In genomic region chr2:14494132-14494531, GRCm38 (mm10) we compare ENCODE assay signal across 27 mouse cellular contexts.
A peak's percentile ranks its signal among the peaks of the same experiment; 100 is the strongest.
DNase-seq lines count a peak whose midpoint lies in the region; ATAC-seq and TF ChIP-seq lines count a peak whose summit lies in the region.
"Had no signal": no experiment of that assay in that cellular context is flagged by ENCODE, and none has a peak within 500 bp of the region (broad histone marks: within the 10 kb centered on the region; RNA-seq: fewer than 3 reads in every experiment).

No protein-coding gene starts in this region.

- H3K4me1 ChIP-seq in heart, postnatal 0 days (ENCODE audit: control insufficient read depth, insufficient read depth), result peaks cover 19% of the 10 kb centered on the region; the same call in 1 of the 2 replicates
- H3K4me1 ChIP-seq in heart, embryonic 10.5 days, result peaks cover 13% of the 10 kb centered on the region
- H3K4me1 ChIP-seq in intestine, postnatal 0 days (replicated peaks; ENCODE audit: control insufficient read depth, insufficient read depth, low read length), result no peaks in the 10 kb centered on the region
- H3K4me1 ChIP-seq: forebrain, embryonic 10.5 days; hindbrain, embryonic 15.5 days; kidney, embryonic 15.5 days; limb, embryonic 12.5 days; liver, embryonic 13.5 days; neural tube, embryonic 12.5 days had no signal

- TF ChIP-seq CTCF in heart, postnatal 0 days (IDR thresholded peaks at IDR 0.05; ENCODE audit: low read depth), result no peak
- TF ChIP-seq CTCF in intestine, postnatal 0 days (IDR thresholded peaks at IDR 0.05; ENCODE audit: low read depth), result no peak

- peak overlapping the region; percentile 56 for H3K27ac ChIP-seq in heart, postnatal 0 days (ENCODE audit: low read depth)
- H3K27ac ChIP-seq in heart, embryonic 10.5 days, result no peak overlapping the region
- H3K27ac ChIP-seq in intestine, postnatal 0 days (ENCODE audit: low read depth, low read length), result no peak overlapping the region
- H3K27ac ChIP-seq: forebrain, embryonic 10.5 days; hindbrain, embryonic 15.5 days; kidney, embryonic 15.5 days; limb, embryonic 12.5 days; liver, embryonic 13.5 days; macrophage; neural tube, embryonic 12.5 days had no signal

- WGBS in heart, postnatal 0 days, result 15% methylated on average over 5 of the region's 5 CpGs
- WGBS in heart, embryonic 10.5 days, result 49% methylated on average over 5 of the region's 5 CpGs
- WGBS in intestine, postnatal 0 days, result 65% methylated on average over 5 of the region's 5 CpGs

- no peak for TF ChIP-seq EP300 in heart, postnatal 0 days (IDR thresholded peaks at IDR 0.05; ENCODE audit: low read depth)

- no peak overlapping the region for H3K9ac ChIP-seq in heart, postnatal 0 days (replicated peaks; ENCODE audit: low read depth, low read length)
- H3K9ac ChIP-seq in intestine, postnatal 0 days (ENCODE audit: low read depth, low read length), result no peak overlapping the region
- H3K9ac ChIP-seq: hindbrain, embryonic 15.5 days; kidney, embryonic 15.5 days; limb, embryonic 12.5 days; liver, embryonic 13.5 days; lung, embryonic 14.5 days; neural tube, embryonic 12.5 days had no signal

- no peak overlapping the region for H3K4me2 ChIP-seq in heart, postnatal 0 days (ENCODE audit: low read depth, low read length)
- no peak overlapping the region for H3K4me2 ChIP-seq in intestine, postnatal 0 days (replicated peaks; ENCODE audit: low read depth)
- H3K4me2 ChIP-seq: hindbrain, embryonic 15.5 days; kidney, embryonic 15.5 days; limb, embryonic 12.5 days; liver, embryonic 13.5 days; lung, embryonic 14.5 days; midbrain, embryonic 11.5 days; neural tube, embryonic 12.5 days had no signal

- H3K9me3 ChIP-seq in heart, postnatal 0 days (replicated peaks; ENCODE audit: control insufficient read depth, low read length), result no peaks in the 10 kb centered on the region
- no peaks in the 10 kb centered on the region for H3K9me3 ChIP-seq in heart, embryonic 10.5 days
- no peaks in the 10 kb centered on the region for H3K9me3 ChIP-seq in intestine, postnatal 0 days (ENCODE audit: control insufficient read depth)
- H3K9me3 ChIP-seq: forebrain, embryonic 10.5 days; hindbrain, embryonic 15.5 days; kidney, embryonic 15.5 days; limb, embryonic 12.5 days; liver, embryonic 13.5 days; neural tube, embryonic 12.5 days had no signal

- H3K36me3 ChIP-seq in heart, postnatal 0 days (replicated peaks; ENCODE audit: control insufficient read depth, insufficient read depth, low read length), result no peaks in the 10 kb centered on the region
- H3K36me3 ChIP-seq in heart, embryonic 10.5 days, result no peaks in the 10 kb centered on the region
- H3K36me3 ChIP-seq in intestine, postnatal 0 days (ENCODE audit: control insufficient read depth, insufficient read depth), result no peaks in the 10 kb centered on the region
- H3K36me3 ChIP-seq: forebrain, embryonic 10.5 days; hindbrain, embryonic 15.5 days; kidney, embryonic 15.5 days; limb, embryonic 12.5 days; liver, embryonic 13.5 days; neural tube, embryonic 12.5 days had no signal

- no peak for DNase-seq in frontal cortex, postnatal 25 days (ENCODE audit: low spot score in 2 of 2)
- DNase-seq in heart, postnatal 0 days (ENCODE audit: low spot score), result peak; percentile 67
- no peak for DNase-seq in heart, embryonic 10.5 days (ENCODE audit: low spot score)
- DNase-seq in NIH3T3 (ENCODE audit: low read depth), result peak; percentile 5
- DNase-seq in ovary, adult 18-20 months (ENCODE audit: low spot score), result no peak
- DNase-seq: cerebellum, adult 11-12 months; cerebellum, postnatal 14 days; embryo, embryonic 11 days; heart, postnatal 36 days; kidney, postnatal 4 days; layer of hippocampus, adult 9-11 months; liver, embryonic 13.5 days; lung, embryonic 14.5 days; right cerebral cortex, adult 18-20 months; thymus, postnatal 14 days had no signal

- ATAC-seq in frontal cortex, adult (ENCODE audit: low TSS enrichment), result peak; percentile 55; the same call in 1 of the 2 replicates
- no peak for ATAC-seq in heart, postnatal 0 days (ENCODE audit: insufficient read depth, low read depth)
- ATAC-seq in megakaryocyte progenitor cell, adult 5-6 weeks (replicated peaks; ENCODE audit: poor library complexity), result peak; percentile 48
- no peak for ATAC-seq in intestine, postnatal 0 days
- ATAC-seq: activated CD4-positive, CD25-positive, alpha-beta regulatory T cell, adult 4 months; intestine, embryonic 16.5 days had no signal

- no peak overlapping the region for H3K4me3 ChIP-seq in heart, postnatal 0 days (ENCODE audit: low read depth, low read length)
- no peak overlapping the region for H3K4me3 ChIP-seq in heart, embryonic 10.5 days
- H3K4me3 ChIP-seq in intestine, postnatal 0 days (ENCODE audit: low read depth, low read length), result no peak overlapping the region
- H3K4me3 ChIP-seq: forebrain, embryonic 10.5 days; hindbrain, embryonic 15.5 days; kidney, embryonic 15.5 days; limb, embryonic 12.5 days; liver, embryonic 13.5 days; neural tube, embryonic 12.5 days had no signal

- H3K27me3 ChIP-seq in heart, postnatal 0 days (ENCODE audit: control insufficient read depth, insufficient read depth, low read length), result no peaks in the 10 kb centered on the region
- H3K27me3 ChIP-seq in heart, embryonic 10.5 days (ENCODE audit: insufficient read depth, poor library complexity, severe bottlenecking), result no peaks in the 10 kb centered on the region
- H3K27me3 ChIP-seq in intestine, postnatal 0 days (replicated peaks; ENCODE audit: control insufficient read depth, insufficient read depth, low read length), result no peaks in the 10 kb centered on the region
- H3K27me3 ChIP-seq: hindbrain, embryonic 15.5 days; kidney, embryonic 15.5 days; limb, embryonic 12.5 days; liver, embryonic 13.5 days; neural tube, embryonic 12.5 days had no signal

Comparison
In these comparisons a context has a peak if more than half of its experiments do, and no peak if none do; other contexts are left out.
1. DNase-seq: peak in heart, postnatal 0 days (single experiment) and NIH3T3 (single experiment); none in frontal cortex, postnatal 25 days (0 of 2), heart, embryonic 10.5 days (single experiment) and ovary, adult 18-20 months (single experiment).
2. ATAC-seq: peak in frontal cortex, adult (single experiment) and megakaryocyte progenitor cell, adult 5-6 weeks (single experiment); none in heart, postnatal 0 days (single experiment) and intestine, postnatal 0 days (single experiment).